In the genomic region with DNA sequence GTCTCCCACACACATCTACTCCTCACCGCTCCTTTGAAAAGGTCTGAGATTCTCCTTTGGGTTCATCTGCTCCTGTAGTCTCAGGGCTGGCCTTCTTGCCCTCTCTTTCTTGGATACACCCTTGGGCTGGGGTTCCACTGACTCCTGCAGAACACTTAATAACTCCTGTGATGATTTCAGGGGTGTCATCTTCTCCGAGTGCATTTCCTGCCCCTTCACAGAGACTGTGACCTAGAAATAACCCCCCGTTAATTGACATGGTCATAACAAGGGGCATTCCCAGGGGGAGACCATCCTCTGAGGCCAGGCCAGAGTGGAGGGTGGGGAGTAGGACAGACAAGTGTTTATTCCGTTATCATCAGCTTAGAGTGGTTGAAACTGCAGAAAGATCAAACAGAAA, we compare ENCODE assay signal across 9 mouse cellular contexts. TPM values are rescaled to one million over a fixed set of nuclear protein-coding genes. Genes with fewer than 3 reads are reported as not detected.
A peak's percentile ranks its signal among the peaks of the same experiment; 100 is the strongest.
DNase-seq lines count a peak whose midpoint lies in the region; ATAC-seq and TF ChIP-seq lines count a peak whose summit lies in the region.
"Had no signal": no experiment of that assay in that cellular context is flagged by ENCODE, and none has a peak within 500 bp of the region (broad histone marks: within the 10 kb centered on the region; RNA-seq: fewer than 3 reads in every experiment).

No protein-coding gene starts in this region.

- peak overlapping the region; percentile 75 for H3K4me2 ChIP-seq in lung, embryonic 14.5 days
- H3K4me2 ChIP-seq in forebrain, embryonic 12.5 days: peak overlapping the region; percentile 67
- H3K4me2 ChIP-seq in neural tube, embryonic 14.5 days (ENCODE audit: low read depth, low read length): peak overlapping the region; percentile 92

- TF ChIP-seq CTCF in lung, embryonic 14.5 days (IDR thresholded peaks at IDR 0.05; ENCODE audit: low read depth): no peak

- intact Hi-C loops in left cerebral cortex, postnatal 25 days (cut with DNase I): no loop called here

- WGBS in lung, embryonic 14.5 days: 29% methylated on average over 4 of the region's 4 CpGs
- 67% methylated on average over 4 of the region's 4 CpGs for WGBS in forebrain, embryonic 12.5 days
- WGBS in limb, embryonic 10.5 days: 46% methylated on average over 4 of the region's 4 CpGs
- 42% methylated on average over 4 of the region's 4 CpGs for WGBS in neural tube, embryonic 14.5 days

- no peak for DNase-seq in lung, embryonic 14.5 days
- no peak for DNase-seq in lung, postnatal 10 days
- no peak for DNase-seq in limb, embryonic 10.5 days (ENCODE audit: low spot score)
- DNase-seq in cerebellum, postnatal 4 days (ENCODE audit: low spot score in 2 of 2): no peak
- no peak for DNase-seq in left cerebral cortex, postnatal 25 days (ENCODE audit: low spot score in 2 of 2)
- DNase-seq in cerebellum, adult 8-10 months: no peak

- H3K9me3 ChIP-seq in lung, embryonic 14.5 days (ENCODE audit: low read depth, low read length): no peaks in the 10 kb centered on the region
- no peaks in the 10 kb centered on the region for H3K9me3 ChIP-seq in forebrain, embryonic 12.5 days
- no peaks in the 10 kb centered on the region for H3K9me3 ChIP-seq in limb, embryonic 10.5 days (replicated peaks)
- no peaks in the 10 kb centered on the region for H3K9me3 ChIP-seq in neural tube, embryonic 14.5 days (ENCODE audit: control insufficient read depth, low read length)

- H3K27me3 ChIP-seq in lung, embryonic 14.5 days (ENCODE audit: insufficient read depth, low read length): no peaks in the 10 kb centered on the region
- no peaks in the 10 kb centered on the region for H3K27me3 ChIP-seq in forebrain, embryonic 12.5 days
- H3K27me3 ChIP-seq in limb, embryonic 10.5 days (ENCODE audit: low read depth, poor library complexity, severe bottlenecking): no peaks in the 10 kb centered on the region
- no peaks in the 10 kb centered on the region for H3K27me3 ChIP-seq in neural tube, embryonic 14.5 days (ENCODE audit: control insufficient read depth, insufficient read depth, low read length)

- no peak overlapping the region for H3K27ac ChIP-seq in lung, embryonic 14.5 days (ENCODE audit: low read depth)
- no peak overlapping the region for H3K27ac ChIP-seq in forebrain, embryonic 12.5 days
- no peak overlapping the region for H3K27ac ChIP-seq in limb, embryonic 10.5 days
- H3K27ac ChIP-seq in neural tube, embryonic 14.5 days (ENCODE audit: low read depth, low read length): no peak overlapping the region

- peak overlapping the region; percentile 82 for H3K4me3 ChIP-seq in lung, embryonic 14.5 days (ENCODE audit: low read depth, low read length)
- peak overlapping the region; percentile 92 for H3K4me3 ChIP-seq in forebrain, embryonic 12.5 days (replicated peaks)
- peak overlapping the region; percentile 78 for H3K4me3 ChIP-seq in limb, embryonic 10.5 days
- peak overlapping the region; percentile 89 for H3K4me3 ChIP-seq in neural tube, embryonic 14.5 days (ENCODE audit: low read depth, low read length)

- H3K9ac ChIP-seq in lung, embryonic 14.5 days: peak overlapping the region; percentile 83
- H3K9ac ChIP-seq in forebrain, embryonic 12.5 days: peak overlapping the region; percentile 90
- H3K9ac ChIP-seq in neural tube, embryonic 14.5 days (replicated peaks; ENCODE audit: low read depth, low read length): peak overlapping the region; percentile 77; the same call in 1 of the 2 replicates

- no peak for ATAC-seq in lung, embryonic 14.5 days (ENCODE audit: insufficient read depth)
- ATAC-seq in forebrain, embryonic 12.5 days (ENCODE audit: low FRiP score): no peak
- no peak for ATAC-seq in neural tube, embryonic 14.5 days (ENCODE audit: low read depth)

- H3K36me3 ChIP-seq in lung, embryonic 14.5 days (ENCODE audit: insufficient read depth): peaks cover 21% of the 10 kb centered on the region
- peaks cover 27% of the 10 kb centered on the region for H3K36me3 ChIP-seq in forebrain, embryonic 12.5 days (replicated peaks)
- H3K36me3 ChIP-seq in limb, embryonic 10.5 days: peaks cover 43% of the 10 kb centered on the region
- peaks cover 16% of the 10 kb centered on the region; the same call in 1 of the 2 replicates for H3K36me3 ChIP-seq in neural tube, embryonic 14.5 days (ENCODE audit: control insufficient read depth, insufficient read depth, low read length)

- H3K4me1 ChIP-seq in lung, embryonic 14.5 days (ENCODE audit: insufficient read depth): peaks cover 7% of the 10 kb centered on the region
- H3K4me1 ChIP-seq in forebrain, embryonic 12.5 days: peaks cover 30% of the 10 kb centered on the region
- peaks cover 23% of the 10 kb centered on the region for H3K4me1 ChIP-seq in limb, embryonic 10.5 days
- H3K4me1 ChIP-seq in neural tube, embryonic 14.5 days (ENCODE audit: control insufficient read depth, insufficient read depth, low read length): peaks cover 24% of the 10 kb centered on the region

RNA-seq across cellular contexts. Expression of a gene that starts 1.3 kb away (rescaled TPM):
- 51.9 and 58.0 TPM in 2 replicates for polyA plus RNA-seq in lung, embryonic 14.5 days (2014; fragmentation: Nextera tagmentation; extraction: Ambion mirVana)
- 82.9 and 83.1 TPM in 2 replicates for polyA plus RNA-seq in forebrain, embryonic 12.5 days (2016; fragmentation: Nextera tagmentation; extraction: Ambion mirVana)
- polyA plus RNA-seq in limb, embryonic 10.5 days (2016; fragmentation: Nextera tagmentation; extraction: Ambion mirVana): 78.0 and 82.8 TPM in 2 replicates
- 44.3 and 56.5 TPM in 2 replicates for polyA plus RNA-seq in neural tube, embryonic 14.5 days (2014; fragmentation: Nextera tagmentation; extraction: Ambion mirVana)
- total RNA-seq in left cerebral cortex, postnatal 25 days (2021): 10 to 100 TPM; 44.7 to 49.4 TPM

RNA-seq across cellular contexts. Expression of a gene that starts 1.8 kb away (rescaled TPM):
- polyA plus RNA-seq in lung, embryonic 14.5 days (2014; fragmentation: Nextera tagmentation; extraction: Ambion mirVana): 9.7 and 10.8 TPM in 2 replicates
- 14.4 and 16.2 TPM in 2 replicates for polyA plus RNA-seq in forebrain, embryonic 12.5 days (2016; fragmentation: Nextera tagmentation; extraction: Ambion mirVana)
- 9.8 and 10.2 TPM in 2 replicates for polyA plus RNA-seq in limb, embryonic 10.5 days (2016; fragmentation: Nextera tagmentation; extraction: Ambion mirVana)
- 7.7 and 9.2 TPM in 2 replicates for polyA plus RNA-seq in neural tube, embryonic 14.5 days (2014; fragmentation: Nextera tagmentation; extraction: Ambion mirVana)
- 1 to 10 TPM; 6.5 to 7.1 TPM for total RNA-seq in left cerebral cortex, postnatal 25 days (2021)

RNA-seq across cellular contexts. Expression of a gene that starts 28.7 kb away (rescaled TPM):
- polyA plus RNA-seq in lung, embryonic 14.5 days (2014; fragmentation: Nextera tagmentation; extraction: Ambion mirVana): 21.6 and 21.8 TPM in 2 replicates
- 21.7 and 26.6 TPM in 2 replicates for polyA plus RNA-seq in forebrain, embryonic 12.5 days (2016; fragmentation: Nextera tagmentation; extraction: Ambion mirVana)
- 18.2 and 22.6 TPM in 2 replicates for polyA plus RNA-seq in limb, embryonic 10.5 days (2016; fragmentation: Nextera tagmentation; extraction: Ambion mirVana)
- polyA plus RNA-seq in neural tube, embryonic 14.5 days (2014; fragmentation: Nextera tagmentation; extraction: Ambion mirVana): 20.0 and 21.1 TPM in 2 replicates
- 1 to 10 TPM; 7.9 to 8.1 TPM for total RNA-seq in left cerebral cortex, postnatal 25 days (2021)

RNA-seq across cellular contexts. Expression of a gene that starts 28.9 kb away (rescaled TPM):
- 18.8 and 21.4 TPM in 2 replicates for polyA plus RNA-seq in lung, embryonic 14.5 days (2014; fragmentation: Nextera tagmentation; extraction: Ambion mirVana)
- polyA plus RNA-seq in forebrain, embryonic 12.5 days (2016; fragmentation: Nextera tagmentation; extraction: Ambion mirVana): 25.7 and 33.3 TPM in 2 replicates
- polyA plus RNA-seq in limb, embryonic 10.5 days (2016; fragmentation: Nextera tagmentation; extraction: Ambion mirVana): 15.4 and 22.2 TPM in 2 replicates
- 33.0 and 34.3 TPM in 2 replicates for polyA plus RNA-seq in neural tube, embryonic 14.5 days (2014; fragmentation: Nextera tagmentation; extraction: Ambion mirVana)
- 10 to 100 TPM; 20.0 to 22.1 TPM for total RNA-seq in left cerebral cortex, postnatal 25 days (2021)

RNA-seq across cellular contexts. Expression of a gene that starts 59.6 kb away (rescaled TPM):
- not detected in 2 replicates for polyA plus RNA-seq in lung, embryonic 14.5 days (2014; fragmentation: Nextera tagmentation; extraction: Ambion mirVana)
- not detected in 2 replicates for polyA plus RNA-seq in forebrain, embryonic 12.5 days (2016; fragmentation: Nextera tagmentation; extraction: Ambion mirVana)
- polyA plus RNA-seq in limb, embryonic 10.5 days (2016; fragmentation: Nextera tagmentation; extraction: Ambion mirVana): not detected in 2 replicates
- not detected in 2 replicates for polyA plus RNA-seq in neural tube, embryonic 14.5 days (2014; fragmentation: Nextera tagmentation; extraction: Ambion mirVana)
- under 1 TPM in 1 of 2 experiments, not detected in 1; 0.16 TPM for total RNA-seq in left cerebral cortex, postnatal 25 days (2021)
- total RNA-seq: monocyte, adult 5-6 weeks had no signal
